ENCODE assay signal across 8 mouse cellular contexts in the genomic region with DNA sequence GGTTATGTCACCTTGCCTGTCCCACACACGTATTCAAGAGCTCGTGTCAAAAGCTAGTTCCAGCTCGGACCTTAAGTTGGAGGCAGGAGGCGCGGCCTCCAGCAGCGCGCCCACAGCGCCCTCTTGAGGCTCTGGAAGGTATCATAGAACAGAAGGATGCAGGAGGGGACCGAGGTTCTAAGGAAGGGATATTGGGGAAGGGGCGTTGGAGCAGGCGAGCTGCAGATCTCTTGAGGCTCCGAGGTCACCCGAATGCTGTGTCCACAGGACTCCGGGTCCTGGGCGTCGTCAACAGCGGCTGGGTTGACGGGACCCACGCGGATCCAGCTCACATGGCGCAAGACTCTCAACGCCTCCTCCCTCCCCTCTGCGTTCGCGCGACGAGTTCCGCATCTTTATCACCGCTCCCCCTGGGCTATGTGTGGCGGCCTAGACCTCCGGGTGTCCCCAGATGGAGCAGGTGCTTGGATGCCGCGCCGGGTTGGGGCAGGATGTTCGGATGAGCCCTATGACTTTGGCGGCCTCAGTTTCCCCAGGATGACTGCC. TPM values are rescaled to one million over a fixed set of nuclear protein-coding genes. Genes with fewer than 3 reads are reported as not detected.
DNase-seq lines count a peak whose midpoint lies in the region; ATAC-seq and TF ChIP-seq lines count a peak whose summit lies in the region.

No protein-coding gene starts in this region.

- POLR2A ChIA-PET in Patski (lab: Charles Lee), result interaction anchor here (0.6 kb wide), 1 partner anchor 34 kb away, joined by 3 read pairs; no protein-coding TSS in a partner anchor

- H3K27me3 ChIP-seq in Patski, result peaks cover 5% of the 10 kb centered on the region
- H3K27me3 ChIP-seq in cerebellum, adult 2 months (ENCODE audit: control insufficient read depth, insufficient read depth, low read length), result no peaks in the 10 kb centered on the region
- no peaks in the 10 kb centered on the region for H3K27me3 ChIP-seq in hindbrain, embryonic 15.5 days

- peak overlapping the region; percentile 57 for H3K9ac ChIP-seq in hindbrain, embryonic 15.5 days

- H3K36me3 ChIP-seq in hindbrain, embryonic 15.5 days, result no peaks in the 10 kb centered on the region
- H3K36me3 ChIP-seq in macrophage (ENCODE audit: inconsistent target), result no peaks in the 10 kb centered on the region

- TF ChIP-seq POLR2A in cerebellum, adult 2 months (IDR thresholded peaks at IDR 0.05; ENCODE audit: borderline replicate concordance, insufficient read depth, low read length), result no peak

- peak overlapping the region; percentile 45 for H3K4me3 ChIP-seq in cerebellum, adult 2 months (replicated peaks; ENCODE audit: insufficient read depth, low read depth, low read length)
- peak overlapping the region; percentile 50 for H3K4me3 ChIP-seq in hindbrain, embryonic 15.5 days
- peak overlapping the region; percentile 15; the same call in 1 of the 2 replicates for H3K4me3 ChIP-seq in macrophage (ENCODE audit: inconsistent target)

- H3K79me2 ChIP-seq in macrophage (ENCODE audit: inconsistent target), result no peaks in the 10 kb centered on the region

- in situ Hi-C loops in Patski (cut with MboI; ENCODE audit: low pct_unique_long_range_greater_than_20kb), result no loop called here

- DNase-seq in Patski (ENCODE audit: low read depth, low spot score), result no peak
- DNase-seq in cerebellum, adult 2 months, result peak; percentile 41 to 64
- DNase-seq in forelimb bud, embryonic 11.5 days (ENCODE audit: low read depth, low spot score), result peak; percentile 89
- DNase-seq in left cerebral cortex, adult 11 months (ENCODE audit: low spot score), result peak; percentile 32
- peak; percentile 70 to 78 for DNase-seq in right cerebral cortex, postnatal 10 days (ENCODE audit: low spot score in 2 of 2)
- peak; percentile 39 to 72 for DNase-seq in urinary bladder, postnatal 4 days (ENCODE audit: low spot score in 2 of 2)

- H3K27ac ChIP-seq in cerebellum, adult 2 months (ENCODE audit: insufficient read depth, low read length), result no peak overlapping the region
- no peak overlapping the region for H3K27ac ChIP-seq in hindbrain, embryonic 15.5 days (replicated peaks)
- no peak overlapping the region for H3K27ac ChIP-seq in macrophage

- no peaks in the 10 kb centered on the region for H3K4me1 ChIP-seq in cerebellum, adult 2 months (ENCODE audit: control insufficient read depth, insufficient read depth, low read length)
- H3K4me1 ChIP-seq in hindbrain, embryonic 15.5 days (replicated peaks), result peaks cover 16% of the 10 kb centered on the region

- ATAC-seq in Patski, result peak; percentile 82
- peak; percentile 68 for ATAC-seq in hindbrain, embryonic 15.5 days (ENCODE audit: low FRiP score, low read depth)

- peak; percentile 99 for TF ChIP-seq CTCF in Patski (IDR thresholded peaks at IDR 0.05)
- peak; percentile 75 for TF ChIP-seq CTCF in cerebellum, adult 2 months (IDR thresholded peaks at IDR 0.05; ENCODE audit: borderline replicate concordance, insufficient read depth, low read depth, low read length)

- no peaks in the 10 kb centered on the region for H3K9me3 ChIP-seq in hindbrain, embryonic 15.5 days

- peak overlapping the region; percentile 97 for H3K4me2 ChIP-seq in hindbrain, embryonic 15.5 days

- WGBS in cerebellum, adult 2 months, result under 1% methylated on average over 36 of the region's 36 CpGs
- WGBS in hindbrain, embryonic 15.5 days, result under 1% methylated on average over 36 of the region's 36 CpGs
- 1% methylated on average over 36 of the region's 36 CpGs for WGBS in macrophage (ENCODE audit: missing documents)

- CTCF ChIA-PET in Patski (lab: Charles Lee), result interaction anchor here (0.6 to 2.8 kb wide), 15 partner anchors 9 to 165 kb away, joined by 3 to 22 read pairs (median 4); no protein-coding TSS in a partner anchor

RNA-seq across cellular contexts. Expression of a gene that starts 50.8 kb away (rescaled TPM):
- polyA plus RNA-seq in Patski (2021) (not detected), macrophage (2018) (not detected in 3 replicates)
- 13.0 and 13.3 TPM in 2 replicates for polyA plus RNA-seq in cerebellum, adult 2 months (2012; rRNA removed)
- 6.8 and 7.1 TPM in 2 replicates for polyA plus RNA-seq in hindbrain, embryonic 15.5 days (2015; fragmentation: Nextera tagmentation; extraction: Ambion mirVana)
- not detected for total RNA-seq in macrophage (2018; cell fraction: chromatin; rRNA removed)
- not detected for total RNA-seq in macrophage (2018; cell fraction: cytosol; rRNA removed)
- total RNA-seq in macrophage (2018; cell fraction: nucleus; rRNA removed), result not detected
